Mouse (Mus musculus): ENCODE results near the gene Ung. TPM values are rescaled to one million over a fixed set of nuclear protein-coding genes. Genes with fewer than 3 reads are reported as not detected.

Ung gene
- polyA plus RNA-seq, 1 experiment from 2014 or later = 28.3 TPM

DNA sequence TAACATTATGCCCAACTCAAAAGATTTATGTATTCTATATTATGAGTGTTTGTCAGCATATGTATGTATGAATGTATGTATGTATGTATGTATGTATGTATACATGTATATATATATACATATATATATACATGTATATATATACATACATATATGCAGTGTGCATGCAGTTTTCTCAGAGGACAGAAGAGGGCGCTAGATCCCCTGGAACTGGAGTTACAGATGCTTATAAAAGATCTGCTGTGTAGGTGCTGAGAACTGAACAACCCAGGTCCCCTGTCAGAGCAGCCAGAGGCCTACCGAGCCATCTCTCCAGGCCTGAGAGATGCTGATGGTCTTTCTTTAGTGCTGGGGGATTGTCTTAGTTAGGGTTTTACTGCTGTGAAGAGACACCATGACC, 56.9 kb downstream of the Ung start:
- WGBS = 82% methylated on average over 2 of the region's 2 CpGs
- no peaks in the 10 kb centered on the region for H3K9me3 ChIP-seq (ENCODE audit: control insufficient read depth, low read length)
- no peak overlapping the region for H3K9ac ChIP-seq (ENCODE audit: low read length)
- peaks cover 45% of the 10 kb centered on the region for H3K36me3 ChIP-seq (ENCODE audit: control insufficient read depth, insufficient read depth, low read length)
- H3K4me2 ChIP-seq (ENCODE audit: low read length) = no peak overlapping the region
- H3K27ac ChIP-seq (replicated peaks in 1 of 2; ENCODE audit: control insufficient read depth in 1 of 2, insufficient read depth in 1 of 2, low read depth in 2 of 2, low read length in 2 of 2) = no peak overlapping the region
- no peak for ATAC-seq (ENCODE audit: insufficient number of reproducible peaks, insufficient read depth, low FRiP score, low read depth)
- H3K4me3 ChIP-seq (ENCODE audit: control insufficient read depth in 1 of 2, insufficient read depth in 1 of 2, low read depth in 1 of 2, low read length in 2 of 2) = no peak overlapping the region
- peaks cover 8% of the 10 kb centered on the region in 2 experiments; a peak in 3 of 4 replicates for H3K4me1 ChIP-seq (ENCODE audit: control insufficient read depth in 2 of 2, insufficient read depth in 2 of 2, low read length in 2 of 2)
- no peaks in the 10 kb centered on the region for H3K27me3 ChIP-seq (ENCODE audit: control insufficient read depth, insufficient read depth, low read length)

Other genes with a start within 250 kb of the Ung start
- 84.9 and 88.2 TPM in 2 replicates for gene Coro1c, start 221.6 kb upstream of the Ung start, polyA plus RNA-seq (2014; fragmentation: Nextera tagmentation; extraction: Ambion mirVana)
- gene Ssh1, start 136.5 kb upstream of the Ung start, polyA plus RNA-seq (2014; fragmentation: Nextera tagmentation; extraction: Ambion mirVana) = 15.1 and 16.4 TPM in 2 replicates
- not detected in 2 replicates for gene Dao, start 126.7 kb upstream of the Ung start, polyA plus RNA-seq (2014; fragmentation: Nextera tagmentation; extraction: Ambion mirVana)
- gene Usp30, start 64.9 kb upstream of the Ung start, polyA plus RNA-seq (2014; fragmentation: Nextera tagmentation; extraction: Ambion mirVana) = 5.4 and 7.6 TPM in 2 replicates
- gene Svop, start 38.8 kb upstream of the Ung start, polyA plus RNA-seq (2014; fragmentation: Nextera tagmentation; extraction: Ambion mirVana) = 0.11 TPM in 1 of 2 replicates, not detected in the other
- 9.1 and 9.8 TPM in 2 replicates for gene Alkbh2, start 2.2 kb upstream of the Ung start, polyA plus RNA-seq (2014; fragmentation: Nextera tagmentation; extraction: Ambion mirVana)
- gene Acacb, start 16.1 kb downstream of the Ung start, polyA plus RNA-seq (2014; fragmentation: Nextera tagmentation; extraction: Ambion mirVana) = 12.1 and 13.7 TPM in 2 replicates
- not detected in 2 replicates for gene Foxn4, start 143.4 kb downstream of the Ung start, polyA plus RNA-seq (2014; fragmentation: Nextera tagmentation; extraction: Ambion mirVana)
- 1.4 and 2.6 TPM in 2 replicates for gene Myo1h, start 158.8 kb downstream of the Ung start, polyA plus RNA-seq (2014; fragmentation: Nextera tagmentation; extraction: Ambion mirVana)

Measured in heart, embryonic 14.5 days (tissue).